Mouse (Mus musculus): ENCODE results near the gene Hspg2. TPM values are rescaled to one million over a fixed set of nuclear protein-coding genes. Genes with fewer than 3 reads are reported as not detected.

Gene Hspg2
- polyA plus RNA-seq, 1 experiment from 2014 or later = 50.0 TPM

- Histone ChIP-seq H3K4me1 (peaks cover 50% of the 10 kb centered on the region), H3K4me2 (no peak overlapping the region), H3K9me3 (no peaks in the 10 kb centered on the region), H3K27ac (replicated peaks) (peak overlapping the region; percentile 38), H3K36me3 (no peaks in the 10 kb centered on the region), H3K4me3 (no peak overlapping the region), H3K9ac (no peak overlapping the region), H3K27me3 (replicated peaks) (no peaks in the 10 kb centered on the region)
- 51% methylated on average over 16 of the region's 16 CpGs for WGBS
- no peak for ATAC-seq (ENCODE audit: extremely low read depth, insufficient number of reproducible peaks, low FRiP score, low TSS enrichment)
These were observed 6.4 kb upstream of the Hspg2 start for GRCm38 (mm10) chr4:137461981-137462690.

DNA sequence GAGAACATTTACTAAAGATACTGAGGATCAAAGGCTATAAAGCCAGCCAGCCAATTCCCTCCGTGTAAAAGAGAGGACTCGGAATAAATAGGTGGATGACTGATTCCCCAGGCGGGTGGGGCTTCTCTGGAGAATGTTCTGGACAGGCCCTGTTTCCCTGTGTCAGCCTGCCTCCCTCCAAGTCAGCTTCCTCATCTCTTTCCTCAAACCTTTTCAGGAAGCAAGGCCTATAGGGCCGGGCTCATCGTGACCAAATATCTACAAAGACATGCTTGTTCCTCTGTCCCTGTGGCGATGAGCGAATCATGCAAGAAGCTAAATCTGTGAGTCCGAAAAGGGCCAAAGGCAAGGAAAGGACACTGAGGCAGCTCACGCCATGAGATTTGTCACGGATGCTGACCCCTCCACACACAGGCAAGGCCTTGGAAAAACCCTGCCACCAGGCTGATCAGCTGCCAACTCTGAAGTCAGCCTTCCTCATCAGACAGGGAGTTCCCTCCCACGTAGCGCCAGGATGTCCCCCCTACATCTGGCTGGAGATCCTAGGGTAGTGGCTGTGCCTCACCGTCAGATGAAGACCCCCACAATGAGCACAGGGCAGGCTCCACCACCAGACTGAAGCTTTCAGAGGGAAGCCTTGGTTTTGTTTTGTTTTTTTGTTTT lies 3.3 kb upstream of the Hspg2 start:
- Histone ChIP-seq H3K27me3 (replicated peaks) (no peaks in the 10 kb centered on the region), H3K36me3 (no peaks in the 10 kb centered on the region), H3K4me1 (peaks cover 64% of the 10 kb centered on the region), H3K9ac (peak overlapping the region; percentile 50), H3K9me3 (no peaks in the 10 kb centered on the region), H3K27ac (replicated peaks) (peak overlapping the region; percentile 91), H3K4me2 (no peak overlapping the region), H3K4me3 (no peak overlapping the region)
- 62% methylated on average over 13 of the region's 13 CpGs for whole genome bisulfite sequencing
- ATAC-seq (ENCODE audit: extremely low read depth, insufficient number of reproducible peaks, low FRiP score, low TSS enrichment) = no peak

DNA sequence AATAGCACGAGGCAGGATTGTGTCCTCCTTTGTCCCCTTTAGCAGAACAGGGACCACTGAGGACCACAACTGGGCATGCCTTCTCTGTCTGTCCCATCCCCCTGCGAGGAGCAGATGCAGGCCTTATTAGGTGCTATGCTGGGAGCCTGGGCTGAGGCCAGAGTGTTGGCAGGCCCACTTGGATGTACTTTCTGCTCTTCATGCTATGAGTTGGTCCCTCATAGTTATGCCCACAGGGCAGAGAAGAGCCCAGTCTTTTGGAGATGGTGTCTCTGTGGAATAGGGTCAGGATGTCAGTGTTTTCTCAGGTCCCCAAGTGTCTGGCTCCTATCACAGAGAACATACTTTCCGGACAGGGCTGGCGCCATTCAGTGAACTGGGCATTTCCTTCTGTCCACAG lies 1.6 kb upstream of the Hspg2 start:
- Histone ChIP-seq H3K4me2 (no peak overlapping the region), H3K4me3 (no peak overlapping the region), H3K9me3 (no peaks in the 10 kb centered on the region), H3K27me3 (replicated peaks) (no peaks in the 10 kb centered on the region), H3K36me3 (no peaks in the 10 kb centered on the region), H3K27ac (replicated peaks) (peak overlapping the region; percentile 91), H3K9ac (peak overlapping the region; percentile 79; the same call in 1 of the 2 replicates), H3K4me1 (peaks cover 70% of the 10 kb centered on the region)
- WGBS = 44% methylated on average over 4 of the region's 4 CpGs
- no peak; the same call in 1 of the 2 replicates for ATAC-seq (ENCODE audit: extremely low read depth, insufficient number of reproducible peaks, low FRiP score, low TSS enrichment)

DNA sequence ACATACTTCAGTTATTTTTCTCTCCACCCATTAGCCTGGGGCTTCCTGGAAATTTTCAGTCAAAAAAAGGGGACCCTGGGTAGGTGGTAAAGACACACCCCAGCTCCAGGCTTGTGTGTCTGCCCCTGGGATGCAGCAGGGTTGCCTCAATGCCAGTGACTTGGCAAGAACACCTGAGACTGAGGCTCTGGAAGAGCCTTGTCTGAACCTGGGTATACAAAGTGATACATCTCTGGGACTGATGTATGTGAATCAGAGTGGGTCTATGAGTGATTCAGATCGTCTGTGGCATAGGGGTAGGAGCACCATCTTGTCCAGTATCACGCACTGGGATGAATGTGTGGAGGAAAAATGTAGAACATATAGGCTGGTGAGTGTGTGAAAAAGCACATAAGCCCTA lies 1.0 kb upstream of the Hspg2 start:
- Histone ChIP-seq H3K4me3 (no peak overlapping the region), H3K27ac (replicated peaks) (peak overlapping the region; percentile 91), H3K27me3 (replicated peaks) (no peaks in the 10 kb centered on the region), H3K4me1 (peaks cover 70% of the 10 kb centered on the region), H3K36me3 (peaks cover 3% of the 10 kb centered on the region; the same call in 1 of the 2 replicates), H3K9ac (peak overlapping the region; percentile 79), H3K9me3 (no peaks in the 10 kb centered on the region), H3K4me2 (peak overlapping the region; percentile 91; the same call in 1 of the 2 replicates)
- ATAC-seq (ENCODE audit: extremely low read depth, insufficient number of reproducible peaks, low FRiP score, low TSS enrichment) = no peak
- WGBS = 75% methylated on average over 2 of the region's 2 CpGs

- ATAC-seq (ENCODE audit: extremely low read depth, insufficient number of reproducible peaks, low FRiP score, low TSS enrichment) = no peak
- Histone ChIP-seq H3K9ac (peak overlapping the region; percentile 99), H3K4me2 (peak overlapping the region; percentile 91), H3K36me3 (peaks cover 11% of the 10 kb centered on the region; the same call in 1 of the 2 replicates), H3K9me3 (no peaks in the 10 kb centered on the region), H3K27me3 (replicated peaks) (no peaks in the 10 kb centered on the region), H3K4me3 (peak overlapping the region; percentile 95), H3K27ac (replicated peaks) (peak overlapping the region; percentile 100), H3K4me1 (peaks cover 81% of the 10 kb centered on the region)
- 2% methylated on average over 20 of the region's 20 CpGs for WGBS
These were observed 694 bp downstream of the Hspg2 start for GRCm38 (mm10) chr4:137469081-137469844.

DNA sequence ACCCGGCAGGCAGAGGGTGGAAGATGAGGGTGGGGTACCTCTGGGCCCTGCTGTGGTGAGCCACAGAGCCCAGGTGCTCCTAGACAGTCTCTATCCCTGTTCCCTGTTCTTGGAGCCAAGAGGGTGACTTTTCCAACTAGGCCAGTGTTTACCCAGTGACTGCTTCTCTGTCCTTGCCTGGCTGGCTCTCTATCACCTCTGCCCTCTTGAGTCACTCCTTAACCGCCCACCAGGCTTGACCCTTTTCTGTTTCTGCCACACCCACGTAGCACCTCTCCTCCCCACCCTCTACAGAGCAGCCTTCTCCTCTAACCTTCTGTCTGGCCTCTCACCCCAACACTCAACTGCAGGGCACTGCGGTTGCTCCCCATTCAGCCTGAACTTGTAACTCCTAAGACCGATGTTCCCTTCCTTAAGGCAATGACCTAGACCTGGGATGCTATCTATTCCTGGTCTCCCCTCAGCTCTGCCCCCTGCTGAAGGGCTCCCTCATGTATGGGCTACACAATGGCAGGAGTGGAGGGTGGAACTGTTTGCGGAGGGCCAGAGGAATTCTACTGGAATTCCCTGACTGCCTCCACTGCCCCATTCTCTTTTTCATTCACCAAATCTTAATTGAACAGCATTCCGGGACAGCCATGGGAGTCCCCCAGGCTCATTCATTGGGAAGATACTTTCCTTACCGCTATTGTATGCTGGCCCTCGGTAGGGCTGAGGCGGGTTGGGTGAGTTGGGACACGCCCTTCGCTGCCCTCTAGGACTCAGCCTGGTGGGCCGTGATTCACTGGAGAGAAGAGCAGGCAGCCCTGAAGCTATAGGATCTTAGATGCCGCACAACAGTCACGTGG lies 1.5 kb downstream of the Hspg2 start:
- peak overlapping the region; percentile 99 for H3K9ac ChIP-seq
- no peak for ATAC-seq (ENCODE audit: extremely low read depth, insufficient number of reproducible peaks, low FRiP score, low TSS enrichment)
- H3K4me2 ChIP-seq = peak overlapping the region; percentile 91
- peak overlapping the region; percentile 100 for H3K27ac ChIP-seq (replicated peaks)
- H3K36me3 ChIP-seq = peaks cover 15% of the 10 kb centered on the region
- peaks cover 82% of the 10 kb centered on the region for H3K4me1 ChIP-seq
- no peaks in the 10 kb centered on the region for H3K9me3 ChIP-seq
- 21% methylated on average over 15 of the region's 15 CpGs for WGBS
- peak overlapping the region; percentile 95 for H3K4me3 ChIP-seq
- no peaks in the 10 kb centered on the region for H3K27me3 ChIP-seq (replicated peaks)

- ATAC-seq (ENCODE audit: extremely low read depth, insufficient number of reproducible peaks, low FRiP score, low TSS enrichment) = no peak
- no peaks in the 10 kb centered on the region for H3K9me3 ChIP-seq
- 33% methylated on average over 9 of the region's 9 CpGs for whole genome bisulfite sequencing
- H3K4me2 ChIP-seq = peak overlapping the region; percentile 91
- peaks cover 83% of the 10 kb centered on the region for H3K4me1 ChIP-seq
- H3K9ac ChIP-seq = peak overlapping the region; percentile 99
- H3K36me3 ChIP-seq = peaks cover 16% of the 10 kb centered on the region
- H3K27ac ChIP-seq (replicated peaks) = peak overlapping the region; percentile 100
- peak overlapping the region; percentile 95 for H3K4me3 ChIP-seq
- no peaks in the 10 kb centered on the region for H3K27me3 ChIP-seq (replicated peaks)
These were observed 2.2 kb downstream of the Hspg2 start for GRCm38 (mm10) chr4:137470701-137471317.

GRCm38 (mm10) chr4:137471326-137471725 lies 2.8 kb downstream of the Hspg2 start:
- peak overlapping the region; percentile 91 for H3K4me2 ChIP-seq
- H3K4me3 ChIP-seq = peak overlapping the region; percentile 95
- peak overlapping the region; percentile 100 for H3K27ac ChIP-seq (replicated peaks)
- H3K27me3 ChIP-seq (replicated peaks) = no peaks in the 10 kb centered on the region
- H3K9me3 ChIP-seq = no peaks in the 10 kb centered on the region
- WGBS = 38% methylated on average over 8 of the region's 8 CpGs
- no peak for ATAC-seq (ENCODE audit: extremely low read depth, insufficient number of reproducible peaks, low FRiP score, low TSS enrichment)
- H3K36me3 ChIP-seq = peaks cover 16% of the 10 kb centered on the region
- H3K9ac ChIP-seq = peak overlapping the region; percentile 99
- H3K4me1 ChIP-seq = peaks cover 88% of the 10 kb centered on the region

- Histone ChIP-seq H3K4me1 (peaks cover 91% of the 10 kb centered on the region), H3K27me3 (replicated peaks) (no peaks in the 10 kb centered on the region), H3K4me2 (peak overlapping the region; percentile 91), H3K9ac (peak overlapping the region; percentile 76), H3K27ac (replicated peaks) (peak overlapping the region; percentile 100), H3K9me3 (no peaks in the 10 kb centered on the region), H3K36me3 (peaks cover 16% of the 10 kb centered on the region), H3K4me3 (peak overlapping the region; percentile 27)
- no peak for ATAC-seq (ENCODE audit: extremely low read depth, insufficient number of reproducible peaks, low FRiP score, low TSS enrichment)
- WGBS = 59% methylated on average over 8 of the region's 8 CpGs
These were observed 4.7 kb downstream of the Hspg2 start for GRCm38 (mm10) chr4:137473240-137473639.

DNA sequence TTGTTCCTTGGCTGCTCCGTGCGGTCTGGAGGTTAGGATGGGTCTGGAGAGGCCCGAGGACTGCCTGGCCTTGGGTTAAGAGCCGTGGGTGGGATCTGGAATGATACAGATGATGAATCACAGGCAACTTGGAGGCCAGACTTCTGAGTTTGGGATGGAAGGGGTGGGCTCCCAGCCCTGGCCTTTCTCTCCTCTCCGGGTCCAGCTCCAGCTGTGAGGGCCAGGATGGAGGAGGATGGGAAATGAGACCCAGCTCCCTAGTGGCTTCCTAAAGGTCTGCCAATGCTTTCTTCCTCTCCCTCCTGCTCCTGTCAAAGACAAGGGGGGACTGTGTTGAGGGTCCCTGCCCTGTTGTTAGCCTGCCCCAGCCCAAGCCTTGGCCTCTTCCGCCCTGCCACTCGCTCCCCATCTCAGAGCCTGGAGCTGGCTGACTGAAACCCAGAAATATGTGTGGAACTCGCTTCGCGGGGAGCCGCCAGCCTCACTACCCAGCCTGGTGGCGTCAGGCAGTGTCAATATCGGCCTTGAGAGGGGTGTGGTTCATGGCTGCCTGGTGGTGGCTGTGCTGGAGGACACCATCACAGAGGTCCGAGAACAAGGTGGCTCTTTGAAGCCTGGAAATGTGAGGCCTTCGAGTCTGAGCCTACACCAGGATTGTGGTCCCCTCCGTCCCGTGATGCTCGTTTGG lies 5.3 kb downstream of the Hspg2 start:
- Histone ChIP-seq H3K36me3 (peaks cover 16% of the 10 kb centered on the region), H3K4me2 (peak overlapping the region; percentile 91), H3K4me3 (peak overlapping the region; percentile 27), H3K9me3 (no peaks in the 10 kb centered on the region), H3K27me3 (replicated peaks) (no peaks in the 10 kb centered on the region), H3K9ac (peak overlapping the region; percentile 76), H3K27ac (replicated peaks) (peak overlapping the region; percentile 100), H3K4me1 (peaks cover 96% of the 10 kb centered on the region)
- no peak for ATAC-seq (ENCODE audit: extremely low read depth, insufficient number of reproducible peaks, low FRiP score, low TSS enrichment)
- 20% methylated on average over 18 of the region's 18 CpGs for WGBS

Data from heart, embryonic 13.5 days (tissue).